16 mouse cellular contexts compared by ENCODE assay signal in the genomic region with DNA sequence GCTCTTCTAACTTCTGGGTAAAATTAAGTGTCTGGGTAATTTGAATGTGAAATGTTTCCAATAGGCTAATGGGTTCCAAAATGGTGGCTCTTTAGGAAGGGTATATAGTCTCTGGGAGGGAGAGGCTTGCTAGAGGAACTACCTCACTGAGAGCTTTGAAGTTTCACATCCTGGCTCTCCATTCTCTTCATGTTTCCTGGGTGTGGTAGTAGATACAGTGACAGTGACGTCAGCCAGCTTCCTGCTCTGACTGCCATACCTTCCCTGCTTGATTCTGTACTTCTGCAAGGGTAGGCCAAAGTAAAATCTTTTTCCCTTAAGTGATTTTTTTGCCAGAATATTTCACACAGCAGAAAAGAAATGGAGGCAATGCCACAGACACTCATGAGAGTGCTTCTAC.
DNase-seq lines count a peak whose midpoint lies in the region; ATAC-seq lines count a peak whose summit lies in the region.
"Had no signal": no experiment of that assay in that cellular context is flagged by ENCODE, and none has a peak within 500 bp of the region (broad histone marks: within the 10 kb centered on the region; RNA-seq: fewer than 3 reads in every experiment).

No protein-coding gene starts in this region.

- H3K4me3 ChIP-seq in heart, embryonic 12.5 days, result no peak overlapping the region
- H3K4me3 ChIP-seq in liver, embryonic 12.5 days, result no peak overlapping the region
- no peak overlapping the region for H3K4me3 ChIP-seq in kidney, embryonic 16.5 days (ENCODE audit: low read length)
- H3K4me3 ChIP-seq: hindbrain, embryonic 12.5 days; limb, embryonic 13.5 days; neural tube, embryonic 12.5 days had no signal

- no peak overlapping the region for H3K4me2 ChIP-seq in heart, embryonic 12.5 days
- H3K4me2 ChIP-seq in liver, embryonic 12.5 days, result peak overlapping the region; percentile 40; the same call in 1 of the 2 replicates
- no peak overlapping the region for H3K4me2 ChIP-seq in kidney, embryonic 16.5 days (replicated peaks; ENCODE audit: low read depth, low read length)
- H3K4me2 ChIP-seq: hindbrain, embryonic 12.5 days; limb, embryonic 13.5 days; midbrain, embryonic 11.5 days; neural tube, embryonic 12.5 days had no signal

- H3K36me3 ChIP-seq in heart, embryonic 12.5 days, result no peaks in the 10 kb centered on the region
- H3K36me3 ChIP-seq in liver, embryonic 12.5 days, result no peaks in the 10 kb centered on the region
- no peaks in the 10 kb centered on the region for H3K36me3 ChIP-seq in kidney, embryonic 16.5 days (ENCODE audit: insufficient read depth, low read length)
- H3K36me3 ChIP-seq: hindbrain, embryonic 12.5 days; limb, embryonic 13.5 days; neural tube, embryonic 12.5 days had no signal

- peak overlapping the region; percentile 76 for H3K27ac ChIP-seq in heart, embryonic 12.5 days (ENCODE audit: poor library complexity, severe bottlenecking)
- peak overlapping the region; percentile 76 for H3K27ac ChIP-seq in liver, embryonic 12.5 days
- no peak overlapping the region for H3K27ac ChIP-seq in kidney, embryonic 16.5 days (ENCODE audit: low read length)
- H3K27ac ChIP-seq: hindbrain, embryonic 12.5 days; limb, embryonic 13.5 days; neural tube, embryonic 12.5 days had no signal

- H3K9ac ChIP-seq in heart, embryonic 12.5 days, result no peak overlapping the region
- H3K9ac ChIP-seq in liver, embryonic 12.5 days, result no peak overlapping the region
- H3K9ac ChIP-seq in kidney, embryonic 16.5 days (replicated peaks; ENCODE audit: low read length), result no peak overlapping the region
- H3K9ac ChIP-seq: hindbrain, embryonic 12.5 days; limb, embryonic 13.5 days; neural tube, embryonic 12.5 days had no signal

- DNase-seq in heart, postnatal 36 days, result no peak
- peak; percentile 76 for DNase-seq in MEL-GATA-1-ER (ENCODE audit: extremely low read depth, low read depth)
- DNase-seq in embryo, embryonic 10.5 days (ENCODE audit: low spot score), result no peak
- DNase-seq in left cerebral cortex, adult 11 months (ENCODE audit: low spot score), result no peak
- DNase-seq: adrenal gland, postnatal 36 days; cerebellum, adult 11-12 months; kidney, adult 9 months; thymus, postnatal 14 days had no signal

- intact Hi-C loops in heart, postnatal 36 days (cut with DNase I), result no loop called here

- no peaks in the 10 kb centered on the region for H3K27me3 ChIP-seq in heart, embryonic 12.5 days (replicated peaks)
- H3K27me3 ChIP-seq in liver, embryonic 12.5 days (replicated peaks), result no peaks in the 10 kb centered on the region
- no peaks in the 10 kb centered on the region for H3K27me3 ChIP-seq in kidney, embryonic 16.5 days (ENCODE audit: insufficient read depth, low read length)
- H3K27me3 ChIP-seq: hindbrain, embryonic 12.5 days; limb, embryonic 13.5 days; neural tube, embryonic 12.5 days had no signal

- ATAC-seq in heart, embryonic 12.5 days (ENCODE audit: insufficient number of reproducible peaks, low FRiP score), result peak; percentile 75
- ATAC-seq in liver, embryonic 12.5 days, result peak; percentile 73
- peak; percentile 56 for ATAC-seq in megakaryocyte-erythroid progenitor cell, adult 5-6 weeks (replicated peaks; ENCODE audit: low FRiP score, low TSS enrichment, poor library complexity, severe bottlenecking)
- ATAC-seq in kidney, embryonic 16.5 days (ENCODE audit: low FRiP score, low TSS enrichment), result no peak

- 25% methylated on average over 1 of the region's 1 CpGs for WGBS in heart, embryonic 12.5 days
- WGBS in liver, embryonic 12.5 days (ENCODE audit: insufficient replicate concordance), result 17% methylated on average over 1 of the region's 1 CpGs
- 21% methylated on average over 1 of the region's 1 CpGs for whole genome bisulfite sequencing in kidney, embryonic 16.5 days

- H3K4me1 ChIP-seq in heart, embryonic 12.5 days (replicated peaks), result peaks cover 30% of the 10 kb centered on the region
- H3K4me1 ChIP-seq in liver, embryonic 12.5 days, result peaks cover 36% of the 10 kb centered on the region
- H3K4me1 ChIP-seq in kidney, embryonic 16.5 days (ENCODE audit: insufficient read depth, low read length), result no peaks in the 10 kb centered on the region
- H3K4me1 ChIP-seq: hindbrain, embryonic 12.5 days; limb, embryonic 13.5 days; neural tube, embryonic 12.5 days had no signal

- 0 out of 2 replicates have a peak, but pooled peaks cover 3% of the 10 kb centered on the region for H3K9me3 ChIP-seq in heart, embryonic 12.5 days (replicated peaks)
- H3K9me3 ChIP-seq in liver, embryonic 12.5 days (replicated peaks), result no peaks in the 10 kb centered on the region
- H3K9me3 ChIP-seq in kidney, embryonic 16.5 days (ENCODE audit: low read length), result no peaks in the 10 kb centered on the region
- H3K9me3 ChIP-seq: hindbrain, embryonic 12.5 days; limb, embryonic 13.5 days; neural tube, embryonic 12.5 days had no signal
